Mouse (Mus musculus) spleen, adult 18-20 months (tissue): ENCODE data around the gene Ptprs.

Experiments
- DNase-seq, 2 experiments: peaks; one replicate each; pipeline ENCODE4 v3.0.0; 2022; ENCODE audit warnings: mixed read lengths in 2 of 2

Gene Ptprs

DNA sequence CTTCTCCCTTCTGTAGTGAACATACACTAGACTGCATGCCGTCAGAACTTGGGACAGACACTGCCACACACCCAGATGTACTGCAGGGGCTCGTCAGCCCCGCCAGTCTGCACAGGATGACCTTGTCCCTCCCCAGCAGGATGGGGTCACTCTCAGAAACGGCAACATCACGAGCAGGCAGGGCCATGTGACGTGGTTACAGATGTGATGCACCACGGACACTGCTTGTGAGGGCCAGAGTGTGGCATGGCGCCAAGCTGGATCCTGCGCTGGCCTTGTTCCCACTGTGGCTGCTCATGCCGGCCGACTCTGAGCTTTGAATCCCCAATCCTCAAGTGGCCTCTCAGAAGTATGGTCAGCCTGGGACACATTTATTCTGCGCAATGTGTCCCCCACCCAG lies 58.0 kb downstream of the Ptprs start:
- no peak for DNase-seq

DNA sequence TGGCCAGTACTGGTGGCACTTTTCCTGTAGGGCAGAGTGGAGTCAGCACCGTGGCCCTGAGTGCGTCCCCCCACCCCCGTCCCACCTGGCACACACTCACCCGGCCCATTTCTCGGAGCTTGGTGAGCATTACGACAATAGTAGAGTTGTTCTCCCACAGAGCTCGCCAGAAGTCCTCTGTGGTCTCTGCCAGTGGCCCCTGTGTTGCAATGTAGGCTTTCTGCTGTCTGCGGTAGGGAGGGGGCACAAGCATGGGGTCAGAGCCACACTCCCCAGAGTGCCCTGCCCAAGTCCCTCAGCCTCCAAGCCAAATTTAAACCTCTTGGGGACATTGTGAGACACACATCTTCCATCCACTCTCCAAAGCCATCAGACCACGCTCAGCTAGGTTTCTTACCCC lies 61.5 kb downstream of the Ptprs start:
- DNase-seq = no peak

DNA sequence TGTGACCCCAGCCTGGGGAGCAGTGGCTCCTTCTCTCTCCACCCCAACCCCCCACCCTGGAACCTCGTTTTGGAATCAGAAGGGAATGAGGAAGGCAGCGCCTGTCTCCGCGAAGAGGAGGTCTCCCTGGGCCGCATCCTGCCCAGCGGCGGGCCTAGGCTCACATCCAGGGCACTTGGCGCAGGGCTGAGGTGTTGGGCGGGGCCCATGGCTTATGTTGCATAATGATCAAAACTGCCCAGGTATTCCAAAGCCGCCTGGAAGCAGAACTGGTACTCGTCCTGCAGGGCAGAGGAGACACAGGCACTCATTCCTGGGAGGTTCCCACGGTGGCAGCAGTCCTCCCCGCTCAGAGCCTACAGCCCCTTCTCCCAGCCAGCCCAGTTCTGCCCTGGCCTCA lies 63.2 kb downstream of the Ptprs start:
- no peak for DNase-seq

DNA sequence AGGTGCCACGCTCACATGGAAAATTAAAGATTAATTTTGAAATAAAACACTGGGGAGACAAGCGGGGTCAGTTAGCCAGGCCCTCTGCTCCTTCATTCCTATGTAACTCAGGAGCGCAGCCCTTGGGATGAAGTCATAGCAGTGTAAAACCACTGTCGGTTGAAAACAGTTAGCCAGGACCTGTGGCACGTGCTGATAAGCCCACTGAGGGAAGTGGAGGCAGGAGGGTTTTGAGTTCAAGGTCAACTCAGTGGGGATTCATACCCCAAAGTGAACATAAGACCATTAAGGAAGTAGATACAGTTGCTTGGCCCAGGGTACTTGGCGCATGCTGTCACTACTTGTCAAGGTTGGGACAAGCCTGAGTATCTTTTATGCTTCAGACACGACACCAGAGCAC lies 64.8 kb downstream of the Ptprs start:
- DNase-seq = no peak

DNA sequence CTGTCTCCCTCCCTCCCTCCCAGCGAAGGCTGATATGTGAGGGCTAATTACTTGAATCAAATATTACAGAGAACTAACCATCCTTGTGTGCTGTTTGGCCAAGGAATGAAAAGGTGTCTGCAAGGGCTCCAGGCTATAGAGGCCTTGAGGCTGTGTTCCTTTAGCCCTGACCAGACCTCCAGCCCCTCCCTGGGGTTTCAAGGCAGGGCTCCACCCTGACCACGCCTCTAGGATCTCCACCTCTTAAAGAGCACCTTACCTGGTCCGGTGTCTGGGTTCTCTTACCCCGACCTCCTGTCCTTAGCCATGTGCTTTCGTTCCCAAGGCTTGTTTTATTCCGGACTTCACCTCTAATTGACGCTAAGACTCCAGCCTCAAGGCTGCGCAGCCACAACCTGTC lies 66.5 kb downstream of the Ptprs start:
- no peak for DNase-seq

DNA sequence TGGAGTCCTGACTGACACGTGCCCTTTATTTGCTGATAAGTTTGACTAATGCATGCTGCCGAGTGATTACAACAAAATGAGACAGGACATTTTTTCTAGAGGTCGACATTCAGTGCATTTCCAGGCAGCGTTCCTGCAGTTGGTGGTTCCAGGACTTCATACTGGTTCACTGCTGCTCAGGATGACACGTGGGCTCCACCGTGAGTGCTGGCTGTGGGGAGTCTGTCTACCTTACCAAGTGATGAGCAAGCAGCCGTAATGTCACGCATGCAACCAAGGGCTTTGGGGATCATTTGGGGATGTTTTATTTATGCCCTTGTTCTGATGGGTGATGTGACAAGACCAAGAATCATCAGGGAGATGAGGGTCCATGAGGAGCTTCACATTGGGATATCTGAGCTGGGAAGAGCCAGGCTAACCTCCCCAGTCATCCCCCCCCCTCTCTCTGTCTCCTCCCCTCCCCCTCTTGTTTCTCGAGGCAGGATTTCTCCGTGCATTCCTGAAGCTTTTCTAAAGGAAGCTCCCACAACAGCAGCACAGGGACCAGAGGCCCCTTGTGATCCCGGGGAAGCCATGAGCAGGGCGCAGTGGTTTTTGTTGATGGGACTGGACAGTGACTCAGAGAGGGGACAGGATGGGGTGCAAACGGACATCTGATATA lies 67.2 kb downstream of the Ptprs start:
- no peak for DNase-seq

DNA sequence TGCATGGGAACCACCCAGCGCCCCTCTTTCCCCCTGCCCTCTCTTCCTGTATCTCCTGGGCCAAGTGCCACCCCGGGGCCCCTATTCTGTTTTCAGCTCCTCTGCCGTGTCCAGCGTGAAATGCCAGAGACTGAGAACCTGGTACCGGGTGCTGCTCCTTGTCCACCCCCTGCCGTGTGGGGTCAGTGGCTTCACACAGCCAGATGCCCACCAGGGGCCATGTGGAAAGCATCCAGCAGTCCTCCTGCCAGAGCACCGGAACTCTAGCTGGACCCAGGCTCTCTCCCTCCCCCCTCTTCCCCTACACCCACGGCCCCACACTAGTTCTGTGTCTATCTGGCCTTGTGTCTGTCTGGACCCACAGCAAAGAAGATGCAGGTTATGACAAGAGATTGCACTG lies 68.9 kb downstream of the Ptprs start:
- DNase-seq = no peak

DNA sequence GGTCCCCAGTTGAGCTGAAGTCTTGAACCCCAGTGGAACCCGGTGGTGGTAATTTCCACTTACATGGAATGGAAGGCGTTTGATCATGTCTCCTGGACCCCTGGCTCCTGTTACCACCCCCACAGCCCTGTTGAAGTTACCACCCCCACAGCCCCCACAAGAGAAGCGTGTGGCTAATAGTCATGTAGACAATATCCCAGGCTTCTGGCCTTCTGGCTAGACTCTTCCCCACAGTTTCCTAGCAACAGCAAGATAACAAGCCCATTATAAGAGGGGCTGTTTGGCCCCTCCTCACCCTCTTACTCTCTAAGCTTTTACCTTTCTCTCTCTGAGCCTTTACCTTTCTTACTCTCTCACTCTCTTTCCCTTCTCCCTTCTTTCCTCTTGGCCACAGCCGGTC lies 69.4 kb downstream of the Ptprs start:
- DNase-seq = no peak

DNA sequence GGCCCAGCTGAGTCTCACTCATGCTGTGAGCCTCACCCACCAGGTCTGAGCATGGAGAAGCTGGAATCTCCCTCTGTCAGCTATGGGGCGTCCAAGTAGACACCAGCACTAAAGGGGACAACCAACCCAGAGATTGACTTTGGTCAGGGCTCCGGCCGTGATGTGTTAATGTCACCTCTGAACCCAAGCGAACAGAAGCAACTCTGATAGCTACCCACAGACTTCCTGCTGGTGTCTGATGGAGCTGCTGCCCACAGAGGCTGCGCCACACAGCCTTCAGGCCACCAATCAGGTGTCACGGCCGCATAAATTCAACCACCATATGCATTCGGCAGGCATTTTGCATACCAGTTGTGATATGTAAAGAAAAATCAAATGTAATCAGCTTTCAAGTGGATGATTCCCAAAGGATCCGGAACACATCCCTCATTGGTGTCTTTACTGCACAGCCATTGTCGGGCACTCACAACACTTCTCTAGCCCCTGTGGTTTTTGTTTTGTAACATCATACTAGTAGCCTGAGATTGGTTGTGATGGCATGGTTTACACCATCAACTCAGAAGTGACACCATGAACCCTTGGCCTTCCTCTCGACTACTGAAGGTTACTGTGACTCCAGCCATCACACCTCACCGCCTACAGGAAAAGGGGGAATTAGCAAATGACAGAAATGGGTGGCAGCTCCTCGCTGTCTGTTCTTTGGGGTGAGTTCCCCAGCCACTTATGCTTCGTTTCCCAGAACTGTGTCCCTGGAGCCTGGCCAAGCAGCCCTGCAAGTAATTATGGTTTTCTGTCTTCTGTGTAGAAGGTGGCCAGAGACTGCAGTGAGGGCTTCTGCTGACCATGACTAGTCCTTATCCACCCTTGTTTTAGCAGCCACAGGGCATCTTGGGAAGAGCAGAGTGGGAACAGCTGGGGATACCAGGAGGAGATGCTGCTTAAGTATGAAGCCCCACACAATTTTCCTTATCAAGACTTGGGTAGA lies 70.1 kb downstream of the Ptprs start:
- DNase-seq = no peak

DNA sequence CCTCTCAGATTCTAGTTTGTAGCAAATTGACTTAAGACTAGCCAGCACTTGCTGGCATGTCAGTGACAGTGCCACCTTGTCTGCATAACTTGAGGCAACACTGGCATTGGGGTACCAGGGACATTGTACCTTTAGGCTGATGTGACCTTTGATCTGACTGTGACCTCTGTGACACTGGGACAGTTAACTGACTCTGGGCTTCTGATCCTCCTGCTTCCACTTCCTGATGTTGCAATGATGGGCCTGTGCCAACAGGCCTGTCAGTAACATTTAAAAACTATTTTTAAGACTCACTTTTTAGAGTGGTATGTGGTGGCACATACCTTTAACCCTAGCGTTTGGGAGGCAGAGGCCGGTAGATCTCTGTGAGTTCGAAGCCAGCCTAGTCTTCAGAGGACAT lies 70.9 kb downstream of the Ptprs start:
- no peak for DNase-seq

DNA sequence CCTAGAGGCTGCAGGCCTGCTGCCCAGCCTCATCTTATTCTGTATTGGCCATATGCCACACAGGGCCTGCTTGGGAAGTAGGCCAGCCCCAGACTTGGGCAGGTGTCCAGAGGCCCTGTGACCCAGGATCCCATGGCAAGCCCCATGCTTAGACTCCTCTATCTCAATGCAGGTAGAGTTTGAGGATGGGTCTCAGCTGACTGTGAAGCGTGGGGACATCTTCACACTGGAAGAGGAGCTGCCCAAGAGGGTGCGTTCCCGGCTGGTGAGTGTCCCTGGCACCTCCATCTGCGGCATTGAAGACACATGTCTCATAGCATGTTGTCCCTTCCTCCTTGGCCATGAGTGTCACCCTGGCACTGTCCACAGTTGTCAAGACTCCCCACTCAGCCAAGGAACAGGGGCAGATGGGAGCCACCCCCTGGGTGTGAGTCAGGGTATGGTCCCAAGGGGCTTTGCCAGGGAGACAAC lies 75.2 kb downstream of the Ptprs start:
- DNase-seq = no peak

DNA sequence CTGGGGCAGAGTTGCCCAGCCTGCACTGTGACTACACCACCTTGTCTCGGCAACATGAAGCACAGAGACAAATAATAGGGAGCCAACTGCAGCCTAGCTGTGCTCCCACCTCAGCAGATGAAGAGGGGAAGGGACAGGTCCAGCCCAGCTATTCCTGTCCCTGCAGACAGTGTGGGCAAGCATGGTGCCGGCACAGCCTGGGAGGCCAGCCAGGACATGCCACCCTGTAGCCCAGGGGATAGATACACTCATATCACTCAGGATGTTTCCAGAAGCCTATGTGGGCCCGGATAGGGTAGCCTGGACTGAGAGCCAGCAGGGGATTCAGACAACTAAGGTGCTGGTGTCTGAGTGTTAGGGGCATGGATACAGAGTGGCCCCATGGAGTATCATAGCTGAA lies 76.1 kb downstream of the Ptprs start:
- DNase-seq = no peak

DNA sequence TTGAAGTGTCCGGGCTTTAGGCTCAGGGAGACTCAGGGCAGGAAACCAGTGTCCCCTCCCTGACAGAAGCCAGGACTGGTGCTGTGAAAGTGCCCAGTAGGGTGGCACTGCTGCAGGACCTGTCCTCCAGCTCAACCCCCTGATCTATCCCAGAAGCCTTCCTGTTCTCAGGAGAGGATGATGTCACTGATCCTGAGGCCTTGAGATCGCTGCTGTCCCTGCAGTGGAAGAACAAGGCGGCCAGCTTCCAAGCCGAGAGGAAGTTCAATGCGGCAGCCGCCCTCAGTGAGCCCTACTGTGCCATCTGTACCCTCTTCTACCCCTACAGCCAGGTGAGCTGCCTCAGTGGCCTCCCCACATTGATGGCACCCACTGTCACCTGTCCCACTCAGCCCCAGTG lies 80.2 kb downstream of the Ptprs start:
- DNase-seq = no peak

DNA sequence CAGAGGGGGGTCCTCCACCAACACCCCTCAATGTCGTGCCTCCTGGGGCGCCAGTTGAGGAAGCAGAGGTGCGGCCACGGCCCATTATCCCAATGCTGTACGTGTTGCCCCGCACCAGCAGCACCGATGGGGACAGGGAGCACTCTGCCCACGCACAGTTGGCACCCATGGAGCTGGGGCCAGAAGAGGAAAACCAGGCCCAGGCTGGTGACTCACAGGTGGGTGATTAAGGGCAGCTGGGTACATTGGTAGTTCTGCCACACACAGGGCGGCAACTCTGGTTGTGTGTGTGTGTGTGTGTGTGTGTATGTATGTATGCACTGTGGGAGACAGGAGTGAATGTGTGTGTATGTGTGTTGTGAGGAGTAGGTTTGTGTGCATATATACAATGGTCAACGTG lies 82.4 kb downstream of the Ptprs start:
- DNase-seq = no peak

DNA sequence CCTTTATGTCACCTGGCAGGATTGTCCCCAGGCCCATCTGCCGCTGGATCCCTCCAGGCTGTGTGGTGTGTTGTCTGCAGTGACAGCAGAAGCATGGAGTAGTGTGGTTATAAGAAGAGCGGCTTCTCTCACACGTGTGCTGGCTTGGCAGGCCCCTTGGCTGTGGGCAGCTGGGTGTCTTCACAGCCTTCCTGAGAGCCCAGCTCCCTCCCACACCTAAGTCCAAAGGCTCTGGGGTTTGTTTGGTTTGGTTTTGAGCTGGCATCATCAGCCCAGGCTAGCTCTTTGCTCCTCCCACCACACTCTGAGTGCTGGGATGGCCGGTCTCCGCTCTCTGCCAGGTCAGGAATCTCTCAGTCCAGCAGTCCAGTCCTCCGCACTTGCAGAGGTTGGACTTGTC lies 83.0 kb downstream of the Ptprs start:
- DNase-seq = no peak

DNA sequence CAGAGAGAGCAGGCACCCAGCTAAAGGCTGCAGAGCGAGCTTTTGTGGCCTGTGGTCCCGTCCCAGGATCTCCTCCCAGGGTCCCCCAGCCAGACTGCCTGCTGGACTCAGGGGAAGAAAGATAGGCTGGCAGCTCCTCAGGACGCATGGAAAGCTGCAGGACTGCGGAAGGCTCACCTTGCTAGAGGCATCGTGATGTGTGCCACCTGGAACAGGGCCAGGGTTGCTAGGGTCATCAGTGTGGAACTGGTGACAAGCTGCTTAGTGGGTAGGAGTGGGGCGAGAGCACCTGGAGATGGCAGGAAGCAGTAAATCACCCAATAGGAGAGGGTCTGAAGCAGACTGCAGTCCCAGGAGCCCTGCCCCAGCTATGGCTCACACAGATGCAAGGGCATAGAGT lies 88.7 kb downstream of the Ptprs start:
- DNase-seq = no peak

DNA sequence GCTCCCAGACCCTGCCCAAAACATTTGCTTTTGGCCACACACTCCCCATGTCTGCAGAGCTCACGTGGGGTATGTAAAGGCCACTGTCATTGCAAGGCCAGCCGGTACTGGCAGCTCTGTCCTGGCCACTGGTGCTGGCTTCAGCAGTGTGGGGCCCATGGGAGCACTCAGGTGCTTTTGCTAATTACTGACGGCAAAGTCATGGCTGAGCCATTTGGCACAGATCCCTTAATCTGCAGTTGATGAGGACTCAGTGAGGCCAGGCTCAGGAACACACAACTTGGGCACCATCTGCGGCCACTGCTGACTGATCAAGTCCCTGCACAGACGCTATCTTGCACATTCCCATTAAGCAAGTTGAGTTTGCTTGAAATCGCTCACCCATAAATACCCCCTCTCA lies 91.4 kb downstream of the Ptprs start:
- DNase-seq = no peak

DNA sequence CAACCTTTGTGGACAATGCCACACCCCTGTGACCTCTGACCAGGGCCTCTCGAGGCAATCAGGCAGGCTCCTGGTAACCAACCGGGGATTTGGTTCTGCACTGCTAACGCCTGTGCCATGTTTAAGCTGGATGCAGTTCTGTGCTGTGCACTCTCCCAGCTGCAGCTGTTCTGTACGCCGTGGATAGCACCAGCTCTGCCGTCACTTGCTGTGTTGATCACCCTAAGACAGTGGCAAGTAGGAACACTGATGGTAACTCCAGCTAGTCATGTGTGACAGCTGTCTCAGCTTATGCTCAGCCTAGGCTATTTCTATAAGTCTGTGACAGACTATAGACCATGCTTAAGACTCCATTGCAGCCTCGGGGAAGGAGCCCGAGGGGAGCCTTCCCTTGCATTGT lies 93.3 kb downstream of the Ptprs start:
- no peak for DNase-seq

DNA sequence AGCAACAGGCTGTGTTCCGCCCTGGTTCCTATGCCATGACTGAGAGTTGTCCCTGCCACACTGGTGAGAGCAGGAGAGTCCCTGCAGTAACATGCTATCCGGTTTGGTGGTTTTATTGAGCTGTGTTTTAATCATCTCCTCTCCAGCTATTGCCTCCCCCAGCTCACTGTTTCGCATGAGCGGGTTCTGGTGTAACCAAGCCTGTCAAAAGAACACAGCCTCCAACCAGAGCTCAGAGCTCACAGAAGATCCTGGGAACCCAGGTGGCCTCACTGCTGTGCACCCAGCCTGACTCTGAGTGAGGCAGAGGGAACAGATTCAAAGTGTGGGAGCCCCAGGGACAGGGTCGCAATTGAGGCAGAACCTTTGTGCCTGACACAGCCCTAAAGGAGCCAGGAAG lies 95.1 kb downstream of the Ptprs start:
- DNase-seq = no peak

DNA sequence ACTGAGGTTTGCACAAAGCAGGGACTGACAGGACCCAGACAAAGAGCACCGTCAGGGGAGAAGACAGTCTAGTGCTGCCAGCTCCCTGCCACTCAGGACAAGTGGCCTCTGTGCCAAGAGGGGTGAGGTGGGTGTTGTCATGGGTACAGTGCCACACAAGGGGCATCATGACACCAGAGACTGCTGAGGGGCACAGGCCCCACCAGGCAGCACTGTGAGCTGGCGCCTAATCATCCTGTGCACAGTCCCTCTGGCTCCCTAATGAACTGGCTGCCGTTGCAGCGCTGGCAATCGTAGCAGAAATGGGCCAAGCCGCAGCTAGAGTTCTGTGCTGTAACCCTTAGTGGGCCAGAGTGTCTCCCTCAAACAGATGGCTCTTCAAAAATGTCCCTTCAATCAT lies 96.0 kb downstream of the Ptprs start:
- no peak for DNase-seq

DNA sequence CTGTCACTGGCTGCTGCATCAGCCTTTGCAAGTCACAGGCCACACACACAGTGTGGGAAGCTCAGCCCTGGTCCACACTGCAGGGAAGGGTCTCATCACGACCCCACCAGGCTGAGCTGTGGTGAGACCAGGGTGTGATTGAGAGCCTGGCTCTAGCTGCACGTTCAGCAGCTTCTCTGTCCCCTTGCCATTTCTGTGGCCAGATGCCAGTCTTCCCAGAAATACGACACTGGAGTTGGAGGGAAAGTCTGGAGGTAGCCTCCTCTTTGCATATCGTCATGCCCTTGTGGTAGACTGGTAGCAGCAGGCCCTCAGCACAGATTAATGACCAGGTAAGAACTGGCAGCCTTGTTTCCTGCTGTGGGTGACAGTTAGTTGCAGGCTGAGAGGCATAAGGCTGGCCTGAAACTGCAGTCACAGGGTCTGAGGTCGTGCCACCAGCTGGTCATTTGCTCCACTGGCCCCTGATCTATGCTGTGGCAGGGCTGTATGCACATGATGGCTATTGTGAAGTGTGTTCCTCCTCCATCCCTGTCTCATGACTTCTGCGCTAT lies 96.9 kb downstream of the Ptprs start:
- DNase-seq = no peak

DNA sequence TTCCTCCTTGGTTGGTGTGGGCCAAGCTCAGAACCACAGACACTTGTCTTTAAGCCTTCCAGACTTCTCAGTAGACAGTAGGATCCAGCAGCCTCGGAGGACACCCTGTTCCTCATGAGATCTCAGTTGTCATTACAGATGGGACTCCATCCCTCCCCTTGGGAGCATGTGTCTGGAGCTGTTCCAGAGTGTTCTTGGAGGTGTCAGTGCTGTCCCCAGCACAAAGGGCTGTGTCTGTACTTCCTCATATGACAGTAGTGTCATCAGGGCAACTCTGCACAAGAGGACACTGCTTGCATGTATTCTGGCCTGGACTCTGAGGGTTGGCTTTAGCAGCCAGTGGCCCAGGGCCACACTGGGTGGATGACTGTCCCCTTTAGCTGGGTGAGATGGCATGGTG lies 101.4 kb downstream of the Ptprs start:
- DNase-seq = no peak

DNA sequence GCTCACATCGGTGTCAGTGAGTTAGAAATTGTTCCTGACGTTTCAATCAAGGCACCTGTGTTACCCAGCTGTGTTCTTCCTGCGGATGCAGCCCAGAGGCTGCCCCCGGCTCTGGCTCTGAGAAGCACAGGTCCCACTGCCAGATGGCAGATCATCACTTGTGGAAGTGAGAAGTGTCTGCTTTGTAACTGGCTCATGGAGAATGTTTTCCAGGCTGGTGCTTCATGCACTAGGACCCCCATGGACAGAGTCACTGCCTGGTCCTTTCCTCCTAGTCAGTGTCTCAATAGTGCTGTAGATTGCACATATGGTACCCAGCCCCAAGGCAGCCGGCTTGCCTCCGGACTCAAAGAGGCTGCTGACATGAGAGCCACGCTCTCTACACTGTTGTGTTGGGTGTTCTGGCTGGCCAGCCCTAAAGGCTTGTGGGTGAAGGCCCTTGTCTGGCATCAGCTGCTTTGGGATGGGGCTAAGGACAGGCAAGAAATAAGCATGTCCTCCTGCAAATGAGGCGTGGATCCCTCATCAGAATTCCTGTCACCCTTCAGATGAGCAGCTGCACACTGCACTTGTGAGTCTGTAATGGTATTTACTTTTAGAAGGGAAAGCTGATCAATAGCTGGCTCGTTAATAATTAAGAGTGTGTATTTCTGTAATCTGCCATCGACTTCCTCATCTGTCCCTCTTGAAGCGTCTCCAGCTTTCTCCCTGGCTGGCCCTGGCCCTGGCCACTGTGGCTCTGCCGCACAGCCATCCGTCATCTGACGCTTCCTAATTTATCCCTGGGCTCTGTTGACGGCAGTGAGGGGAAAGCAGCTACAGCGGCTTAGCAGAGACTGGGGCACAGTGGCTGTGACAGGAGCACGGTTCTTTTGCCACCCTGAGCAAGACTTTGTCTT lies 102.9 kb downstream of the Ptprs start:
- no peak for DNase-seq
